ENCODE assay signal across 22 mouse cellular contexts in the genomic region with DNA sequence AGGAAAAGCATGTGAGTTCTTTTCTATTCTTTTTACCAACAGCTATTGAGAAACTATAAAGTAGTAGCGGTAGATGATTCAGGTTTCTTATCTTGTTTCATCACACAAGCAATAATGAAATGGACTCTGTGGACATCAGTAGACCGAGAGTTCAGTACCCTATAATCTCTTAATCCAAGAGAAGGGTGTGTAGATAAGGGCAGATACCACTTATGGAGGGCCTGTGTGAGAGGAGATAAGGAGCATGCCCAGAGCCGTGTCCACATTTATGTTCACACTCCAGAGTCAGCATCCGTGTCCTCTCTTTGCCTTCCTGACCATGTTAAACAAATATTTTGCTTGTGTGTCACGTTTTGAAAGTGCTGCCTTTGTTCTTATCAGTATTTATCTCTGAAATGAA.
"Had no signal": no experiment of that assay in that cellular context is flagged by ENCODE, and none has a peak within 500 bp of the region (broad histone marks: within the 10 kb centered on the region; RNA-seq: fewer than 3 reads in every experiment).

No protein-coding gene starts in this region.

- ATAC-seq: liver, postnatal 0 days had no signal

- H3K9me3 ChIP-seq: kidney, embryonic 15.5 days; limb, embryonic 10.5 days; limb, embryonic 13.5 days; lung, embryonic 15.5 days; neural tube, embryonic 12.5 days; neural tube, embryonic 15.5 days had no signal

- H3K27me3 ChIP-seq: kidney, embryonic 15.5 days; limb, embryonic 13.5 days; lung, embryonic 15.5 days; neural tube, embryonic 12.5 days; neural tube, embryonic 15.5 days had no signal

- H3K9ac ChIP-seq: kidney, embryonic 15.5 days; limb, embryonic 13.5 days; liver, embryonic 14.5 days; liver, postnatal 0 days; lung, embryonic 15.5 days; neural tube, embryonic 12.5 days; neural tube, embryonic 15.5 days had no signal

- H3K4me1 ChIP-seq: kidney, embryonic 15.5 days; limb, embryonic 10.5 days; limb, embryonic 13.5 days; lung, embryonic 15.5 days; neural tube, embryonic 12.5 days; neural tube, embryonic 15.5 days had no signal

- H3K4me2 ChIP-seq: kidney, embryonic 15.5 days; limb, embryonic 13.5 days; liver, embryonic 11.5 days; lung, embryonic 15.5 days; midbrain, embryonic 11.5 days; neural tube, embryonic 12.5 days; neural tube, embryonic 15.5 days had no signal

- DNase-seq: kidney, adult 11 months; kidney, adult 8-10 months; kidney, postnatal 10 days; kidney, postnatal 36 days; liver, postnatal 0 days; lung, postnatal 10 days; lung, postnatal 36 days; midbrain, embryonic 14.5 days; right cerebral cortex, adult 18-20 months; right cerebral cortex, postnatal 14 days; right cerebral cortex, postnatal 4 days; thymus, adult 18-20 months; thymus, postnatal 36 days had no signal

- H3K36me3 ChIP-seq: kidney, embryonic 15.5 days; limb, embryonic 10.5 days; limb, embryonic 13.5 days; lung, embryonic 15.5 days; neural tube, embryonic 12.5 days; neural tube, embryonic 15.5 days had no signal

- H3K4me3 ChIP-seq: kidney, embryonic 15.5 days; limb, embryonic 10.5 days; limb, embryonic 13.5 days; lung, embryonic 15.5 days; neural tube, embryonic 12.5 days; neural tube, embryonic 15.5 days had no signal

- H3K27ac ChIP-seq: kidney, embryonic 15.5 days; limb, embryonic 10.5 days; limb, embryonic 13.5 days; liver, embryonic 14.5 days; lung, embryonic 15.5 days; neural tube, embryonic 12.5 days; neural tube, embryonic 15.5 days had no signal
